Mouse (Mus musculus) limb, embryonic 11.5 days (tissue): ENCODE measurements around the gene Apon. TPM values are rescaled to one million over a fixed set of nuclear protein-coding genes. Genes with fewer than 3 reads are reported as not detected.
A peak's percentile ranks its signal among the peaks of the same experiment; 100 is the strongest.

ENCODE experiments used
- ATAC-seq: fragments of 200-750 bp; cut with Nextera tagmentation; 2 replicates; pipeline ENCODE4 v1.8.0; 2017; ENCODE audit warnings: low read depth; ENCODE audit not compliant: insufficient number of reproducible peaks, low FRiP score, low TSS enrichment
- DNase-seq: peaks from one replicate; pipeline ENCODE4 v3.0.0-alpha.2; 2015; ENCODE audit warnings: low spot score
- H3K27ac ChIP-seq: fragments of 300-500 bp; sonication (generic); replicated peaks from 2 replicates; pipeline ENCODE4 v1.5.1; 2014; ENCODE audit warnings: low read depth, mild to moderate bottlenecking, low read length
- H3K27me3 ChIP-seq: fragments of 300-500 bp; sonication (generic); 2 replicates; pipeline ENCODE4 v1.6.1; 2014; ENCODE audit warnings: mild to moderate bottlenecking, low read length, mixed read lengths; ENCODE audit not compliant: control insufficient read depth, insufficient read depth
- H3K36me3 ChIP-seq: fragments of 300-500 bp; sonication (generic); 2 replicates; pipeline ENCODE4 v1.6.1; 2014; ENCODE audit warnings: mild to moderate bottlenecking, low read length, moderate library complexity, mixed read lengths; ENCODE audit not compliant: control insufficient read depth, insufficient read depth
- H3K4me1 ChIP-seq: fragments of 300-500 bp; sonication (generic); 2 replicates; pipeline ENCODE4 v1.6.1; 2014; ENCODE audit warnings: low read length, mixed read lengths; ENCODE audit not compliant: control insufficient read depth, insufficient read depth
- H3K4me2 ChIP-seq: fragments of 300-500 bp; sonication (generic); 2 replicates; pipeline ENCODE4 v1.6.1; 2014; ENCODE audit warnings: low read depth, mild to moderate bottlenecking, moderate library complexity; ENCODE audit not compliant: severe bottlenecking
- H3K4me3 ChIP-seq: fragments of 300-500 bp; sonication (generic); 2 replicates; pipeline ENCODE4 v1.5.1; 2014; ENCODE audit warnings: low read depth, low read length
- H3K9ac ChIP-seq: fragments of 300-500 bp; sonication (generic); 2 replicates; pipeline ENCODE4 v1.6.1; 2014; ENCODE audit warnings: mild to moderate bottlenecking, low read length
- H3K9me3 ChIP-seq: fragments of 300-500 bp; sonication (generic); 2 replicates; pipeline ENCODE4 v1.6.1; 2016; ENCODE audit warnings: low read length; ENCODE audit not compliant: control insufficient read depth
- WGBS: fragments of 180-500 bp; shearing (Covaris S2); extraction: QIAGEN DNeasy Blood & Tissue Kit; methylation state at CpG from one replicate; pipeline ENCODE4 v1.1.7; 2014; 5-methylcytosine and 5-hydroxymethylcytosine counted together
- polyA plus RNA-seq: library from polyadenylated mRNA; unstranded; fragments of >200 nt; fragmentation: Nextera tagmentation; extraction: Ambion mirVana; gene quantifications from 2 replicates; pipeline ENCODE4 v1.2.1, GENCODE M21; 2014

Apon gene
- polyA plus RNA-seq, 1 experiment from 2014 or later = 0.52 TPM

- Histone ChIP-seq H3K9me3 (no peaks in the 10 kb centered on the region), H3K4me1 (no peaks in the 10 kb centered on the region), H3K36me3 (no peaks in the 10 kb centered on the region; the same call in 1 of the 2 replicates), H3K27me3 (no peaks in the 10 kb centered on the region), H3K4me2 (no peak overlapping the region), H3K4me3 (no peak overlapping the region), H3K27ac (no peak overlapping the region), H3K9ac (no peak overlapping the region)
- ATAC-seq (no peak), DNase-seq (no peak)
- WGBS = 81% methylated on average over 13 of the region's 13 CpGs
These were observed 42.6 kb downstream of the Apon start for GRCm38 (mm10) chr10:128296370-128297090.

GRCm38 (mm10) chr10:128297221-128297620, 43.3 kb downstream of the Apon start:
- no peaks in the 10 kb centered on the region; the same call in 1 of the 2 replicates for H3K36me3 ChIP-seq
- no peak overlapping the region for H3K27ac ChIP-seq
- no peak overlapping the region for H3K4me2 ChIP-seq
- no peaks in the 10 kb centered on the region for H3K27me3 ChIP-seq
- 80% methylated on average over 4 of the region's 4 CpGs for WGBS
- no peaks in the 10 kb centered on the region for H3K4me1 ChIP-seq
- DNase-seq (no peak), ATAC-seq (no peak)
- H3K9me3 ChIP-seq = no peaks in the 10 kb centered on the region
- H3K9ac ChIP-seq = no peak overlapping the region
- no peak overlapping the region for H3K4me3 ChIP-seq

DNA sequence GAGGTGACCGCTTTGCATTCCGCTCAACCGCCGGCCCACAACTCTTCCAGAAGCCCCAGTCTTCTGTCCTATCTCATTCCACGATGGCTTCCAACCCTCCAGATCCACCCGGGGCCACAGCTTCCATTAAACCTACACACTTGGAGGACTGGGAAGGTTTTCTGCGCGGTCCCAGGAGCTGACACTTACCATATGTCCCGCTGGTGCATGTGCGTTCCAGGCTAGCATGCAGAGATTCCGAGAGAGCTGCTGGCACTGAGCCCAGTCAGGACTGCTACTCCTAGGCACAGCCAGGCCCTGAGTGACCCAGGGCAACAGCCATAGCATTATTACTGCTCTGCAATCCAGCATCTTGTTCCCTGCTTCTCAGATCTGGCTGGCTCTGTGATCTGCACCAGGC, 43.7 kb downstream of the Apon start:
- WGBS = 86% methylated on average over 11 of the region's 11 CpGs
- Histone ChIP-seq H3K36me3 (no peaks in the 10 kb centered on the region), H3K4me3 (no peak overlapping the region), H3K4me1 (no peaks in the 10 kb centered on the region), H3K27ac (no peak overlapping the region), H3K9me3 (no peaks in the 10 kb centered on the region), H3K4me2 (no peak overlapping the region), H3K27me3 (no peaks in the 10 kb centered on the region), H3K9ac (no peak overlapping the region)
- no peak for DNase-seq
- ATAC-seq = no peak

DNA sequence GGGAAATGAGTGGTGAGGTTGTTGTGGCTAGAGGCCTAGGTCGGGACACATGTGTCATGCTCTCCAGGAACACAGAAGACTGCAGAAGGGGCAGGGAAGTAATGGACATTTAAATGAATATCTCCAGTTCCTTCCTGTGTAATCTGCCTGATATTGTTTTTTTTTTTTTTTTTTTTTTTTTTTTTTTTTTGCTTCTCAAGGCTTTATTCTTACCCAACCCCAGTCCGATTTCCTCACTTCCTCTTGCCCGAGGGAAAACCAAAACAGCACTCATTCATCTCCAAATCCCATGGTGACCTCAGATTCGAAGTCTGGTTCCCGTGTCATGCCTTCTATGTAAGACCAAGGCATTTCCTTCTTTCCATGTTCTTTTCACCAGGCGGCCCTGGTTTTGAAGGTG, 44.3 kb downstream of the Apon start:
- no peak for DNase-seq
- Histone ChIP-seq H3K9ac (no peak overlapping the region), H3K4me3 (no peak overlapping the region), H3K9me3 (no peaks in the 10 kb centered on the region), H3K4me2 (no peak overlapping the region), H3K27me3 (no peaks in the 10 kb centered on the region), H3K27ac (no peak overlapping the region), H3K4me1 (no peaks in the 10 kb centered on the region), H3K36me3 (no peaks in the 10 kb centered on the region)
- WGBS = 81% methylated on average over 6 of the region's 6 CpGs
- no peak for ATAC-seq

DNA sequence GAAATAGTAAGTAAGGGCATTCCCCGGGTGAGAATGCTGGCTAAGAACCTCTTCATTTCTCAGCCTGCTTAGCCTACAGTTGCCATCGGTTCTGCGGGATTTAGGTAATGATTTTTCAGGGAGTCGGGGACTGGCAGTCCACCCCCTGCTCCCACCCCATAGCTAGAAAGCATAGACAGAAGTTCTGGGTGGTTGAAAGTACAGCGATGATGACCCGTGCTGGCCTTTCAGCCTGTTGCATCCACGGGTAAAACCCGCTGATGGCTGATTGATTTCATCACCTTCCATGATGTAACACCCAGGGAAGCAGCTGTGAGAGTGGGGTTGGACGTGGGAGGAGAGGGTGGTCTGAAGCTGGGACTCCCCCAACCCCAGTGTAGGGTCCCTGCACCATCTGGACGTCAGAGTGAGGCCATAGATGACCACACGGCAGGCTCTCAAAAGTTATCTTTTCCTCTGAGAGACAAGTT, 44.8 kb downstream of the Apon start, which contains the start of gene Il23a:
Gene Il23a, minus strand, starts transcription at position 51 of the 470 bp plus-strand sequence.
- no peak within 1 kb of the TSS for H3K9ac ChIP-seq
- H3K4me1 ChIP-seq = peaks cover under 1% of the 10 kb centered on the region
- H3K36me3 ChIP-seq = no peaks in the 10 kb centered on the region
- H3K27ac ChIP-seq = no peak within 1 kb of the TSS
- no peaks in the 10 kb centered on the region for H3K27me3 ChIP-seq
- DNase-seq (no peak), ATAC-seq (no peak)
- H3K4me2 ChIP-seq = no peak within 1 kb of the TSS
- 87% methylated on average over 11 of the region's 11 CpGs for WGBS
- H3K9me3 ChIP-seq = no peaks in the 10 kb centered on the region
- H3K4me3 ChIP-seq = no peak within 1 kb of the TSS

- WGBS = 46% methylated on average over 3 of the region's 3 CpGs
- no peak for DNase-seq
- ATAC-seq = no peak
These were observed 48.5 kb downstream of the Apon start for GRCm38 (mm10) chr10:128302357-128302756.

DNA sequence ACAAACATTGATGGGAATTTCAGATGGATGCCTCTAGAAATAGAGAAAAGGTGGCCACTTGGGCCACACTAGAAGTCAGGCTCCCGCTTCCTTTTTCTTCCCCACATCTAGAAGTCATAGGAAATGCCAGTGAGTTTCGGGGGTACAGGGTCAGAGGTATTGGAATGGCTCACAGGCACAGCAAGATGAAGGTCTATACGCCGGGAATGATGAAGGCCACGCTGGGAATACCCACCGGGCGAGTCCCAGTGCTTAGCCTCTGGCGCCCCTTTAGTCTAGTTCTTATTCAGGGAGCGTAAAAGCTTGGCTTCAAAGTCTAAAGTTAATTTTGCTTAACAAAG, 48.9 kb downstream of the Apon start:
- peak overlapping the region; percentile 85 for H3K4me2 ChIP-seq
- no peaks in the 10 kb centered on the region for H3K9me3 ChIP-seq
- peaks cover 3% of the 10 kb centered on the region for H3K4me1 ChIP-seq
- under 1% methylated on average over 9 of the region's 9 CpGs for WGBS
- ATAC-seq = peak; percentile 42
- H3K9ac ChIP-seq = peak overlapping the region; percentile 91
- peak overlapping the region; percentile 60 for H3K4me3 ChIP-seq
- H3K27ac ChIP-seq = peak overlapping the region; percentile 89
- no peaks in the 10 kb centered on the region for H3K27me3 ChIP-seq
- no peak for DNase-seq
- H3K36me3 ChIP-seq = no peaks in the 10 kb centered on the region

More at GRCm38 (mm10) chr10:128302357-128302756, 48.5 kb downstream of the Apon start:
- H3K9ac ChIP-seq = peak overlapping the region; percentile 91
- peak overlapping the region; percentile 85 for H3K4me2 ChIP-seq
- peak overlapping the region; percentile 60 for H3K4me3 ChIP-seq
- peak overlapping the region; percentile 89 for H3K27ac ChIP-seq
- no peaks in the 10 kb centered on the region for H3K36me3 ChIP-seq
- H3K27me3 ChIP-seq = no peaks in the 10 kb centered on the region
- no peaks in the 10 kb centered on the region for H3K9me3 ChIP-seq
- H3K4me1 ChIP-seq = peaks cover 3% of the 10 kb centered on the region

DNA sequence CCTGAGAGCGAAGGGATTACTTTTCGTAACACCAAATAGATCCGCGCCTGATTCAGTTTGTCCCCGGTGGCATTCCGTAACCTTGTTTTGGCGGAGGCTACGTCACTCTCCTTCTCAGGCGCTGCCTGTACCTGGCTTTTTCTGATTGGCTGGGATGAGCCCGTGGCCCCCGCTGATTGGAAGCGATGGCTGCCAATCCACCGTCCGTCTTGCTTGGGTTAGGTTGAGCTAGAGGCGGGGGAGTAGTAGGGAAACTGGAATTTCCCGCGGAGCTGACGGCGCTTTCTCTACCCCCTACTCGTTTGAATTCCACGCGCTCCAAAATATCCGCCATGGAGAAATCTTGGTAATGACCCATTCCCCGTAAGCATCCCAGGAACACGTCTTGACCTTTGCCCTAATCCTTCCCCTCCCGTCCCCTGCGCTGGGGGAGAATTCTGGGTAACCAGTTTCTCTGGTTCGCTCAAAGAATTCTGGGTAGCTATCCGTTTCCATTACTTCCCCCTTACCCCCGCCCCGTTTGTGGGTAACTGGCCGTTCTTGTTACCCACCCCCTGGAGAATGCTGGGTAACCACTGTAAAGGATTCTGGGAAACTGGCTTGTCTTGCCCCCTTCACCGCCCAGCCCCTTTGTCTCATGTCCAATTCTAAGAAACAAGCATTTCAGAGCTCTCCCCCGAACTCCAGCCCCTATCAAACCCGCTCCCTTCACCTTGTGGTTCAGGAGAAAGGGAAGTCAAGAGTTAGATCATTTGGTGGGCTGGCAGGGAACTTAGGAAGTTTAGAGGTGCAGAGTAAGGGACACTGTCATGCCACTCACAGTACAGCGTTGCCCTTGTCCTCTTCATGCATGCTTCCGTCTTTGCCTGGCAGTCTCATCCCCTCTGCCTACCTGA, 49.5 kb downstream of the Apon start, which contains the start of gene Pan2:
Gene Pan2, plus strand, starts transcription at position 210 of the 896 bp plus-strand sequence.
- no peaks in the 10 kb centered on the region; the same call in 1 of the 2 replicates for H3K36me3 ChIP-seq
- peak; percentile 99 for ATAC-seq
- DNase-seq = peak; percentile 100
- H3K4me3 ChIP-seq = peak within 1 kb of the TSS; percentile 60
- H3K9me3 ChIP-seq = no peaks in the 10 kb centered on the region
- 3% methylated on average over 37 of the region's 37 CpGs for WGBS
- no peaks in the 10 kb centered on the region for H3K27me3 ChIP-seq
- peaks cover 3% of the 10 kb centered on the region for H3K4me1 ChIP-seq
- H3K27ac ChIP-seq = peak within 1 kb of the TSS; percentile 89
- H3K4me2 ChIP-seq = peak within 1 kb of the TSS; percentile 85
- peak within 1 kb of the TSS; percentile 91 for H3K9ac ChIP-seq
